Mouse (Mus musculus) neural tube, embryonic 11.5 days (tissue): ENCODE data around the gene Parp1. TPM values are rescaled to one million over a fixed set of nuclear protein-coding genes. Genes with fewer than 3 reads are reported as not detected.
"Not testable (repeated sequence)": the region's sequence is repeated elsewhere in the genome, so short reads cannot be mapped to it uniquely, and the experiment has no call there.

Source experiments
- ATAC-seq: fragments of 200-750 bp; cut with Nextera tagmentation; 2 replicates; pipeline ENCODE4 v1.8.0; 2017; ENCODE audit warnings: moderate number of reproducible peaks, mild to moderate bottlenecking, moderate TSS enrichment, moderate library complexity; ENCODE audit not compliant: insufficient read depth, low FRiP score, low TSS enrichment
- DNase-seq: peaks from one replicate; pipeline ENCODE4 v3.0.0-alpha.2; 2015; ENCODE audit warnings: low spot score
- H3K27ac ChIP-seq: fragments of 300-500 bp; sonication (generic); 2 replicates; pipeline ENCODE4 v1.5.1; 2014; ENCODE audit warnings: low read depth, mild to moderate bottlenecking, low read length
- H3K27me3 ChIP-seq: fragments of 300-500 bp; sonication (generic); 2 replicates; pipeline ENCODE4 v1.6.1; 2014; ENCODE audit warnings: mild to moderate bottlenecking, low read length, mixed read lengths; ENCODE audit not compliant: control insufficient read depth, insufficient read depth
- H3K36me3 ChIP-seq: fragments of 300-500 bp; sonication (generic); 2 replicates; pipeline ENCODE4 v1.6.1; 2014; ENCODE audit warnings: mild to moderate bottlenecking, low read length, moderate library complexity, mixed read lengths; ENCODE audit not compliant: control insufficient read depth, insufficient read depth
- H3K4me1 ChIP-seq: fragments of 300-500 bp; sonication (generic); 2 replicates; pipeline ENCODE4 v1.6.1; 2014; ENCODE audit warnings: low read length, mixed read lengths; ENCODE audit not compliant: control insufficient read depth, insufficient read depth
- H3K4me2 ChIP-seq: fragments of 300-500 bp; sonication (generic); 2 replicates; pipeline ENCODE4 v1.6.1; 2014; ENCODE audit warnings: low read depth, mild to moderate bottlenecking, moderate library complexity
- H3K4me3 ChIP-seq: fragments of 300-500 bp; sonication (generic); 2 replicates; pipeline ENCODE4 v1.5.1; 2014; ENCODE audit warnings: low read depth, low read length
- H3K9ac ChIP-seq: fragments of 300-500 bp; sonication (generic); 2 replicates; pipeline ENCODE4 v1.6.1; 2014; ENCODE audit warnings: mild to moderate bottlenecking, low read length
- H3K9me3 ChIP-seq: fragments of 300-500 bp; sonication (generic); 2 replicates; pipeline ENCODE4 v1.6.1; 2016; ENCODE audit warnings: low read length; ENCODE audit not compliant: control insufficient read depth
- WGBS: fragments of 180-500 bp; shearing (Covaris S2); extraction: QIAGEN DNeasy Blood & Tissue Kit; methylation state at CpG from one replicate; pipeline ENCODE4 v1.1.7; 2014; 5-methylcytosine and 5-hydroxymethylcytosine counted together
- polyA plus RNA-seq: library from polyadenylated mRNA; unstranded; fragments of >200 nt; fragmentation: Nextera tagmentation; extraction: Ambion mirVana; gene quantifications from 2 replicates; pipeline ENCODE4 v1.2.1, GENCODE M21; 2014

Gene Parp1
- polyA plus RNA-seq, 1 experiment from 2014 or later = 223 TPM

DNA sequence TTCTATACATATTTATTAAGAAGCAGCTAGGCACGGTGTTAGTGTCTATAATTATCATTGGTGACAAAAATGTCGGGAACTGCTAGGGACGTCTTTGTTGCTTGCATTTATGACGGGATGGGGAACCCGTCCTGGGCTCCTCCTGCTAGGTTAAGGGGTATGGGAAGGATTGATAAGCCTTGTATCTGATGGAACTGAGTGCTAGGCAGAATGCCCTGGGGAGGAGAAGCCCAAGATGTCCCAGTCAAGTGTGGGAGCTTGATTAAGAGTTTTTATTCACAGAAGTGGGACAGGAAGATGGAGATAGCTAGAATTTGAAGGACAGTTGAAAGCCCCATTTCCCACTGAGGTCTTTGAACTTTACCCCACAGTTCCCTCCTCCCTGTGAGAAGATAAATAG lies 1.5 kb downstream of the Parp1 start:
- peaks cover 8% of the 10 kb centered on the region for H3K4me1 ChIP-seq
- no peak overlapping the region for H3K27ac ChIP-seq
- H3K9ac ChIP-seq = peak overlapping the region; percentile 89
- no peaks in the 10 kb centered on the region for H3K9me3 ChIP-seq
- no peaks in the 10 kb centered on the region for H3K27me3 ChIP-seq
- ATAC-seq = no peak
- 9% methylated on average over 5 of the region's 5 CpGs for WGBS
- peaks cover 8% of the 10 kb centered on the region for H3K36me3 ChIP-seq
- peak overlapping the region; percentile 90 for H3K4me2 ChIP-seq
- DNase-seq = no peak
- peak overlapping the region; percentile 88 for H3K4me3 ChIP-seq

DNA sequence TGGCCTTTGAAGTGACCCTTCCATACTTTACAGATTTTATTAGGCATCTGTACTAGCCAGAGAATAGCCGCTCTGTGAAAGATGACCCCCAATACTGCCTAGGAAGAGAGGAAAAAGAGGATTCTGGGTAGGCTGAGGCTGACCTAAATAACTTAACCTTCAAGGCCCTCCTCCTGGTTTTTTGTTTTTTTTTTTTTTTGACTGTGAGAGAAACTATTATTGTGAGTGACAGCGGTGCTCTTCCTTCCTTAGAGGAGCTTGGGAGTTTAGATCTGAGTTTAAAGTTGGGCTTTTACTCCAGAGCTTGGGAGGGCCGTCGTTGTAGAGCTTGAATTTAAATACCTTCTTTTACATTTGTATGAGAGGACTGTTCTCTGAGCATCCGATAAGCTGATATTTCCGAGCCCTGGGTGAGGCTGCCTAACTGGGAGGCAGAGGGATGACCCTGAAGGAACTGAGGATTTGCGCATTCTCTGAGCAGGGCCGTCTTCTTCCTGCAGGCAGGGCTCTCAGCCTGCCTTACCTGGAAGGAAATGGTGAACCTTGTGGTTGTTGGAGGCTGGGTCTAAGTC lies 2.4 kb downstream of the Parp1 start:
- Histone ChIP-seq H3K4me3 (no peak overlapping the region), H3K4me2 (peak overlapping the region; percentile 2; the same call in 1 of the 2 replicates), H3K36me3 (peaks cover 8% of the 10 kb centered on the region), H3K4me1 (peaks cover 8% of the 10 kb centered on the region), H3K9me3 (no peaks in the 10 kb centered on the region), H3K27me3 (no peaks in the 10 kb centered on the region), H3K27ac (no peak overlapping the region), H3K9ac (no peak overlapping the region)
- 67% methylated on average over 8 of the region's 8 CpGs for WGBS
- no peak for DNase-seq
- ATAC-seq = no peak

DNA sequence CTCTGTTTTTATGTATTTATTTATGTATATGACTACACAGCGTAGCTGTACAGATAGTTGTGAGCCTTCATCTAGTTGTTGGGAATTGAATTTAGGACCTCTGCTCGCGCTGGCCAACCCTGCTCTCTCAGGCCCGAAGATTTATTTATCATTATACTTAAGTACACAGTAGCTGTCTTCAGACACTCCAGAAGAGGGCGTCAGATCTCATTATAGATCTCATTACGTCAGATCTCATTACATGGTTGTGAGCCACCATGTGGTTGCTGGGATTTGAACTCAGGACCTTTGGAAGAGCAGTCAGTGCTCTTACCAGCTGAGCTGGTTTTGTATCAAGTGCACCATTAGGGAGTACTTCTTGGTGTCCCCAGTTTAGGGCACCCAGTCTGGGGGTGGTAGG lies 3.0 kb downstream of the Parp1 start:
- not testable (repeated sequence) for H3K4me2 ChIP-seq, H3K36me3 ChIP-seq, H3K9ac ChIP-seq, H3K27ac ChIP-seq, H3K4me1 ChIP-seq, ATAC-seq, H3K9me3 ChIP-seq, H3K4me3 ChIP-seq, DNase-seq, H3K27me3 ChIP-seq
- WGBS = 86% methylated on average over 6 of the region's 6 CpGs

DNA sequence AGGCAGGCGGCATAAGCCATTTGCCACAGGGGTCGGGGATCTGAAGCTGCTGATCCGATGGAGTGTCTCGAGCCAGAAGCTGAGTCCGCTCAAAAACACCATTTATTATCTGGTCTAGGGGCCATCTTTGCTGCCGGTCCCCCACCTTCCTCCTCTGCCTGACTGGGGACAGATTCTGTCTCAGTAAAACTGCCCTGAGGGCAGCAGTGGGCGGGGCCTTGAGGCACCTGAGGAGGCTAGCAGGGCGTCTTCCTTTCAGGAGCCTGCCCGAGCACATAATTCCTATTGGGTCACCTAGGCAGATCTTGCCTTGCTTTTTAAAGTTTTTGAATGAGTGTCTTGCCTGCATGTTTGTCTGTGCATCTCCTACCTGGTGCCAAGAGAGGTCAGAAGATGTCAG lies 3.4 kb downstream of the Parp1 start:
- no peak overlapping the region for H3K4me2 ChIP-seq
- H3K27me3 ChIP-seq = no peaks in the 10 kb centered on the region
- peaks cover 8% of the 10 kb centered on the region for H3K36me3 ChIP-seq
- H3K4me3 ChIP-seq = no peak overlapping the region
- DNase-seq (no peak), ATAC-seq (no peak)
- H3K9ac ChIP-seq = no peak overlapping the region
- WGBS = 90% methylated on average over 9 of the region's 9 CpGs
- peaks cover 8% of the 10 kb centered on the region for H3K4me1 ChIP-seq
- H3K27ac ChIP-seq = no peak overlapping the region
- H3K9me3 ChIP-seq = no peaks in the 10 kb centered on the region

DNA sequence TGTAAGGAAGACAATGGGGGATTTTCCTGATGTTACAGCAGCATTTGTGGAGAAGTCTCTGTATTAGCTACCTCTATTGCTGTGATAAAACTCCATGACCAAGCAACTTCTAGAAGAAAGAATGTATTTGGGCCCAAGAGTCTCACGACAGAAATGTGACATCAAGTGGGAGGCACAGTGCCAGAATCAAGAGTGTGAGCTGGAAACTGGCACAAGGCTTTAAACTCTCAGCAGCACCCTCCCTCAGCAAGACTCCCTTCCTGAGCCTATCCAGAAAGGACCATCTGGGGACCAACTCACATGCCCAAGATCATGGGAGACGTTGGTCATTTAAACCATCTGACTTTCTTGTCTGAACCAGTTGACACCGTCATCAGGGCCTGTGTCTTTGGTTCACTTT lies 7.8 kb downstream of the Parp1 start:
- no peaks in the 10 kb centered on the region for H3K4me1 ChIP-seq
- H3K36me3 ChIP-seq = peaks cover 27% of the 10 kb centered on the region
- H3K9ac ChIP-seq = no peak overlapping the region
- H3K27me3 ChIP-seq = no peaks in the 10 kb centered on the region
- DNase-seq (no peak), ATAC-seq (no peak)
- no peaks in the 10 kb centered on the region for H3K9me3 ChIP-seq
- H3K4me2 ChIP-seq = no peak overlapping the region
- no peak overlapping the region for H3K27ac ChIP-seq
- H3K4me3 ChIP-seq = no peak overlapping the region
- 91% methylated on average over 3 of the region's 3 CpGs for WGBS

DNA sequence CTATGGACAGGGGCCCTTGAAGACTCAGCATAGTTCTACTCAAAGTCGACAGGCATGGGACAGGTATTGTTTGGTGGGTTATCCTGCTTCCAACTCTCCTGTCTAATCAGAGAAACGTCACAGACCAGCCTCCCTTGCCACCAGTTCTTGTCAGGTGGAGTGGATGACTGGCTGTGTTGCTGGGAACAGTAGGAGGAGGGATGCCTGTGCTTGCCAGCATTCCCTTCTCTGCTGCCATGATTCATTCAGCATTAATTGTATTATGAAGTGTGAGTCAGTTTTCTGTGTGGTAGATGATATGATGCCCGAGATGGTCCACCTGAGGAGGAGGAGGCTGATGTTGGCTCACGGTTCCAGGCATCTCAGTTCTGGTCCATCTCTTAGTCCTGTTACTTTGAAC lies 9.1 kb downstream of the Parp1 start:
- Histone ChIP-seq H3K4me1 (no peaks in the 10 kb centered on the region), H3K9me3 (no peaks in the 10 kb centered on the region), H3K9ac (no peak overlapping the region), H3K4me2 (no peak overlapping the region), H3K4me3 (no peak overlapping the region), H3K36me3 (peaks cover 27% of the 10 kb centered on the region), H3K27me3 (no peaks in the 10 kb centered on the region), H3K27ac (no peak overlapping the region)
- DNase-seq (no peak), ATAC-seq (no peak)
- 76% methylated on average over 4 of the region's 4 CpGs for WGBS

DNA sequence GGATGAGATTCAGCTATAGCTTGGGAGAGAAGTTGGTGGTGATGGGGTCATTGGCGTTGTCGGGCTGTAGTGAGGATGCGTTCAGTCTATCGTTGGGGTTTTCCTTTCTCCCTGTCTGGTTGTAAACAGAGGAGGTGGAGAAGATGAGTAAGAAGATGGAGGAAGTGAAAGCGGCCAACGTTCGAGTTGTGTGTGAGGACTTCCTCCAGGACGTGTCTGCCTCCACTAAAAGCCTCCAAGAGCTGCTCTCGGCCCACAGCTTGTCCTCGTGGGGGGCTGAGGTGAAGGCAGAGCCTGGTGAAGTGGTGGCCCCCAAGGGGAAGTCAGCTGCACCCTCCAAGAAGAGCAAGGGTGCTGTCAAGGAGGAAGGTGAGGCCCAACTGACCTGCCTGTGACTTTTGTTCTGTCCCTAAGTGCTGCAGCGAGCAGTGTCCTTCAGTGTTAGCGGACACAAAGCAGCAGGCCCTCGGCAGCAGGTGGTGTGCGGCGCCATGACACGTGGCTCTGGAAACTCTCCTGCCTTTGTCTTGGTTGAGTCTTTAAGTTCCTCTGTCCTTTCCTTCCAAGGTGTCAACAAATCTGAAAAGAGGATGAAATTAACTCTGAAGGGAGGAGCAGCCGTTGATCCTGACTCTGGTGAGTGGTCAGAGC lies 19.2 kb downstream of the Parp1 start:
- Histone ChIP-seq H3K27me3 (no peaks in the 10 kb centered on the region), H3K9ac (no peak overlapping the region), H3K36me3 (peaks cover 54% of the 10 kb centered on the region), H3K4me2 (no peak overlapping the region), H3K4me1 (no peaks in the 10 kb centered on the region), H3K27ac (no peak overlapping the region), H3K4me3 (no peak overlapping the region), H3K9me3 (no peaks in the 10 kb centered on the region)
- no peak for ATAC-seq
- 92% methylated on average over 17 of the region's 17 CpGs for WGBS
- DNase-seq = no peak

DNA sequence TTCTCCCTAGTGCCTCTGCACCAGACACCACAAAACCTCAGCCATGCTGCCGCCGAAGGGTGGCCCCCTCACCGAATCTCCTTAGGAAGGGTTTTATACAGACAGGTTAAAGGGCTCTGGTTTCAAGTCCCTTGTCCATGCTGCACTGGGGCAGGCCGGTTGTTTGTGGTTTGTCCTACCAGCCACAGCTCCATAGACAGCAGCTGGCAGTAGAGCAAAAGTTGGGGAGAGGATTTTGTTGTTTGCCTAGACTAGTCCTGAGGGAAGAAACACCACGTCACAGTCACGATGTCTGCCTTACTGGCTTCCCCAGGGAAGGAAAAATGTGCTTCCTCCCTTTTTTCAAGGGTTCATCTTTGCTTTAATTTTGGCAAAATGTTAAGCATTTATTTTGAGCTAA lies 31.9 kb downstream of the Parp1 start:
- DNase-seq (no peak), ATAC-seq (no peak)
- no peaks in the 10 kb centered on the region for H3K9me3 ChIP-seq
- H3K4me2 ChIP-seq = no peak overlapping the region
- WGBS = 94% methylated on average over 6 of the region's 6 CpGs
- H3K9ac ChIP-seq = no peak overlapping the region
- peaks cover 34% of the 10 kb centered on the region for H3K36me3 ChIP-seq
- no peak overlapping the region for H3K27ac ChIP-seq
- no peak overlapping the region for H3K4me3 ChIP-seq
- H3K27me3 ChIP-seq = no peaks in the 10 kb centered on the region
- H3K4me1 ChIP-seq = no peaks in the 10 kb centered on the region

DNA sequence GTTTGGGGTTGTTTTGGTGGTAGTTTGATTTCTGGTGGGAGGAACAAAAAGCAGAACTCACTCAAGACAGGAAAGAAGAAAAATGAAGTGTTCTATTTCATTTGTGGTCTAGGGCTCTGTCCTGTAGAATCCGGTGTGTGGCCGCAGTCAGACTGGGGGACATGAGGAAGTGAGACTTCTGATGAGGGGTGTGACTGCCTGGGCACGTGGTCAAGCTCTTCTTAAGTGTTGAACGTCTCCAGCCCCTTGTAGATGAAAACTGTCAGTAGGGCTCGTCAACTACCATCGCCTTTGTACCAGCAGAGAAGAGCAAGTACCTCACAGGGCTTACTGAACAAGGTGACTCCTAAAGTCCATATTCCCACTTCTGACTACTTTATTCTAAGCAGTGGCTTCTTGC lies 33.1 kb downstream of the Parp1 start:
- Histone ChIP-seq H3K36me3 (peaks cover 26% of the 10 kb centered on the region), H3K9ac (no peak overlapping the region), H3K4me2 (no peak overlapping the region), H3K4me3 (no peak overlapping the region), H3K9me3 (no peaks in the 10 kb centered on the region), H3K27ac (no peak overlapping the region), H3K4me1 (no peaks in the 10 kb centered on the region), H3K27me3 (no peaks in the 10 kb centered on the region)
- 95% methylated on average over 6 of the region's 6 CpGs for WGBS
- DNase-seq (no peak), ATAC-seq (no peak)
